Mouse (Mus musculus): ENCODE data around the gene Scgb1b3.

Gene Scgb1b3

DNA sequence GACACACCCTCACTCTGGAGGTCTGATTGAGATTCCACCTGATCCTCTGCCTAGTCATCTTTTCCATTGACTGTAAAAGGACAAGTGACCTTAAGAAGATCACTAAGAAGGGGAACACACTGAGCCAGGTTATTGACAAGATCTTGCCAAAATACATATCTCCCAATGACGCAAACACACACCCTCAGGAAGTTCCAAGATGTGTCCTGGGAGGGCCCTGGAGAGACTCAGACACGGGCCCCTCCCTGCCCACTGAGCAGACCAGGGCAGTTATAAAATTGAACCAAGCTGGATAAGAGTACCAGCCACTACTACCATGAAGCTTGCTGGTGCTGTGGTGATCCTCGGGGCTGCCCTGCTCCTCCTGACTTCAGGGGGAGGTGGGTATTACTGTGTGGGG is at the start of gene Scgb1b3:
Scgb1b3 (plus strand) TSS at position 301 of the 400 bp plus-strand sequence.
- no peak for DNase-seq (ENCODE audit: low read depth, low spot score)

DNA sequence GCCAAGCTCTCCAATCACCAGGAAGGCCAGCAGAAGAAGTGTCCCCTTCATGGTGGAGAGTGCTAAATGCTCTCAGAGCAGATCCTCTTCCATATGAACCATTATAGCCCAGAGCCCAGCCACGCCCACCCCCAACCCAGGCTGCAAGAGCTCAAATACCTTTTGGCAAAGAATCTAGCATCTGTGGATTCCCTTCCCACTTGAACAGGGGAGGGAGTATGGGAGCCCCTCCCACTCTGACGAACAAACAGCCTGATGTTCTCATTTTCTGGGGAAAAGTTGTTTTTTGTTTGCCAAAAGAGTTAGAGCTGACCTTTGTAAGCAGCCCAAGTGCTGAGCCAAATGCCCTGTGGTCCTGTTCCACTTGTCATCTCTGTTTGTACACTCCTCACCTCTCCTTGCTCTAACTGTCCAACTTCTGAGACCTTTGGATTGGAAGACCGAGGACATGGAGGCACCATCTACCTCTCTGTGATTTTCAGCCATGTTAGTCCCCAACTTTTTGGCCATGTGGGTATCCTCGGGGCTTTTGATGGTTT is 13.3 kb upstream of the Scgb1b3 start, which contains the start of gene Scgb2b3:
Scgb2b3 (minus strand) TSS at position 51 of the 539 bp plus-strand sequence.
- DNase-seq (ENCODE audit: low read depth, low spot score), result no peak
